Mouse (Mus musculus) ES-E14 (cell line): ENCODE results near the gene Bmper.

Experiments used
- CHD2 ChIP-seq: IDR thresholded peaks from 2 replicates; pipeline ENCODE4 v1.6.1; 2014; ENCODE audit warnings: mild to moderate bottlenecking, low read depth, low read length, inconsistent platforms
- HCFC1 ChIP-seq: IDR thresholded peaks from 2 replicates; pipeline ENCODE4 v1.6.1; 2012; ENCODE audit warnings: low read length, inconsistent platforms, borderline replicate concordance; ENCODE audit not compliant: insufficient read depth
- MAFK ChIP-seq: IDR thresholded peaks from 2 replicates; pipeline ENCODE4 v1.6.1; 2014; ENCODE audit warnings: mild to moderate bottlenecking, low read depth, low read length, inconsistent platforms; ENCODE audit not compliant: insufficient read depth
- ZC3H11A ChIP-seq: IDR thresholded peaks from 2 replicates; pipeline ENCODE4 v1.6.1; 2012; ENCODE audit warnings: low read depth, mild to moderate bottlenecking, inconsistent platforms, low read length, borderline replicate concordance
- ZNF384 ChIP-seq: IDR thresholded peaks from 2 replicates; pipeline ENCODE4 v1.6.1; 2012; ENCODE audit warnings: low read depth, low read length, inconsistent platforms

DNA sequence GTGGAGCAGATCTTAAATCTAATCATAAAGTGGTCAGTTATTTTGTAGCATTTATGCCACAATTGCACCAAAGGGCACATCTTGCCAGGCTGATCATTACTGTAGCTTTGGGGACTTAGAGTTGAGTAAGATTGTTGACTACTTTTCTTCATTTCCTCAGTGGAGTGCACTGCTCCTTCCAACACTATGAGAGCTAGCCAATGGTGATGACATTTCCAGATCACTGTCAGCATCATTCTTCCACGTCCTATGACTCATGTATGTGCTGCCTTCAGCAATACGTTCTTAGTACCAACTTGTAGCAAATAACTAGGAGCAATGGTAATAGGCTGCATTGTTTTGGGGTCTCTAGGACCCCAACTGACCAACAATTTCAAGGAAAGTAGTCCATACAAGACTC is 33.7 kb downstream of the Bmper start:
- TF ChIP-seq MAFK (no peak), ZNF384 (no peak), CHD2 (no peak), HCFC1 (no peak), ZC3H11A (no peak)
